12 mouse cellular contexts compared by ENCODE assay signal in the genomic region with DNA sequence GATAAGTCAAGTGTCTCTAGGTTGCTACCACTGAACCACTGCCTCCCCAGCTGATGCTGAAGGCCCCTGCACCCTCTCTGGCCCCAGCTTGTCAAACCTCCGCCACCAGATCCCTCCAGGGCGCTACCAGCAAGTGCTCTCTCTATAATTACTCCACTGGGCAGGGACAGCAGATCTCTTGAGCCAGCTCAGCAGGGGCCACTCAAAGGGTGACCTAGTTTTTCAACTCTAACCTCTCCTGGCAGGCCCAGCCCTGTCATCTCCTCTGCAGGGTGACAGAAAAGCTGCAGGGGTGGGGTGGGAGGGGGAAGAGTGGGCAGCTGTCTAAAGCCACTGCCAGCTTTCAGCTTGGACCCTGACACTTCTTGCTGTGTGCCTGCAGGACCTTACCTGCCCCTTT. TPM values are rescaled to one million over a fixed set of nuclear protein-coding genes. Genes with fewer than 3 reads are reported as not detected.
A peak's percentile ranks its signal among the peaks of the same experiment; 100 is the strongest.
DNase-seq lines count a peak whose midpoint lies in the region; ATAC-seq lines count a peak whose summit lies in the region.
"Had no signal": no experiment of that assay in that cellular context is flagged by ENCODE, and none has a peak within 500 bp of the region (broad histone marks: within the 10 kb centered on the region; RNA-seq: fewer than 3 reads in every experiment).

No protein-coding gene starts in this region.

- H3K4me2 ChIP-seq in heart, embryonic 14.5 days (ENCODE audit: low read length) = peak overlapping the region; percentile 9; the same call in 1 of the 2 replicates

- H3K27ac ChIP-seq in heart, embryonic 14.5 days (replicated peaks in 1 of 2; ENCODE audit: control insufficient read depth in 1 of 2, insufficient read depth in 1 of 2, low read depth in 2 of 2, low read length in 2 of 2) = peak overlapping the region; percentile 54 to 62

- 0 out of 2 replicates have a peak, but pooled peaks cover 6% of the 10 kb centered on the region for H3K9me3 ChIP-seq in heart, embryonic 14.5 days (ENCODE audit: control insufficient read depth, low read length)

- H3K27me3 ChIP-seq in heart, embryonic 14.5 days (ENCODE audit: control insufficient read depth, insufficient read depth, low read length) = peaks cover 56% of the 10 kb centered on the region

- H3K9ac ChIP-seq in heart, embryonic 14.5 days (ENCODE audit: low read length) = 0 out of 2 replicates have a peak overlapping the region, but pooled peaks have one; percentile 0

- peak; percentile 13; the same call in 1 of the 2 replicates for ATAC-seq in heart, embryonic 14.5 days (ENCODE audit: insufficient number of reproducible peaks, insufficient read depth, low FRiP score, low read depth)
- ATAC-seq: intestine, embryonic 16.5 days had no signal

- H3K4me1 ChIP-seq in heart, embryonic 14.5 days (ENCODE audit: control insufficient read depth in 2 of 2, insufficient read depth in 2 of 2, low read length in 2 of 2) = peaks cover 21 to 26% of the 10 kb centered on the region in 2 experiments

- 13% methylated on average over 2 of the region's 2 CpGs for WGBS in heart, embryonic 14.5 days

- DNase-seq in cerebellum, adult 11 months = peak; percentile 68
- DNase-seq in cerebellum, postnatal 4 days (ENCODE audit: low spot score in 2 of 2) = no peak
- peak; percentile 65 for DNase-seq in Muller cell, postnatal 12 days (ENCODE audit: inconsistent ontology term)
- peak; percentile 76 to 78 for DNase-seq in cerebellum, postnatal 25 days
- no peak for DNase-seq in thymus, postnatal 36 days
- DNase-seq in lung, postnatal 36 days = no peak
- DNase-seq in kidney, adult 11 months = no peak
- DNase-seq: layer of hippocampus, adult 9-11 months; right cerebral cortex, postnatal 25 days had no signal

- no peak overlapping the region for H3K4me3 ChIP-seq in heart, embryonic 14.5 days (ENCODE audit: control insufficient read depth in 1 of 2, insufficient read depth in 1 of 2, low read depth in 1 of 2, low read length in 2 of 2)

- H3K36me3 ChIP-seq in heart, embryonic 14.5 days (ENCODE audit: control insufficient read depth, insufficient read depth, low read length) = no peaks in the 10 kb centered on the region

RNA-seq across cellular contexts. Expression of a gene that starts 6.0 kb away (rescaled TPM):
- 0.46 TPM in 2 replicates for polyA plus RNA-seq in heart, embryonic 14.5 days (2014; fragmentation: Nextera tagmentation; extraction: Ambion mirVana)

RNA-seq across cellular contexts. Expression of a gene that starts 11.4 kb away (rescaled TPM):
- 2,025 and 2,172 TPM in 2 replicates for polyA plus RNA-seq in heart, embryonic 14.5 days (2014; fragmentation: Nextera tagmentation; extraction: Ambion mirVana)

RNA-seq across cellular contexts. Expression of a gene that starts 17.2 kb away (rescaled TPM):
- polyA plus RNA-seq in heart, embryonic 14.5 days (2014; fragmentation: Nextera tagmentation; extraction: Ambion mirVana) = 200 and 230 TPM in 2 replicates

RNA-seq across cellular contexts. Expression of a gene that starts 17.2 kb away (rescaled TPM):
- 21.3 and 23.7 TPM in 2 replicates for polyA plus RNA-seq in heart, embryonic 14.5 days (2014; fragmentation: Nextera tagmentation; extraction: Ambion mirVana)

RNA-seq across cellular contexts. Expression of a gene that starts 24.5 kb away (rescaled TPM):
- polyA plus RNA-seq in heart, embryonic 14.5 days (2014; fragmentation: Nextera tagmentation; extraction: Ambion mirVana) = 5.5 and 5.6 TPM in 2 replicates
- polyA plus RNA-seq: liver, adult 2 months had no signal

Comparison
In these comparisons a context has a peak if more than half of its experiments do, and no peak if none do; other contexts are left out.
1. DNase-seq: peak in cerebellum, adult 11 months (single experiment), Muller cell, postnatal 12 days (single experiment) and cerebellum, postnatal 25 days (2 of 2); none in cerebellum, postnatal 4 days (0 of 2), thymus, postnatal 36 days (0 of 2), lung, postnatal 36 days (single experiment) and kidney, adult 11 months (single experiment).